Mouse (Mus musculus) heart, embryonic 14.5 days (tissue): ENCODE data around the gene Far1. TPM values are rescaled to one million over a fixed set of nuclear protein-coding genes. Genes with fewer than 3 reads are reported as not detected.

Experiments
- ATAC-seq: fragments of 200-750 bp; cut with Nextera tagmentation; 2 replicates; pipeline ENCODE4 v1.8.0; 2017; ENCODE audit warnings: low read depth, moderate TSS enrichment; ENCODE audit not compliant: insufficient number of reproducible peaks, insufficient read depth, low FRiP score
- H3K27ac ChIP-seq, 2 experiments: fragments of 200-500 bp in 1 of 2; fragments of 300-500 bp in 1 of 2; sonication (generic) in 1 of 2; replicated peaks in 1 of 2; 2 replicates each; pipeline ENCODE4 v1.5.1; 2012 to 2014; ENCODE audit warnings: low read depth in 2 of 2, low read length in 2 of 2, control low read depth in 1 of 2, mild to moderate bottlenecking in 1 of 2, mixed read lengths in 1 of 2; ENCODE audit not compliant: control insufficient read depth in 1 of 2, insufficient read depth in 1 of 2
- H3K27me3 ChIP-seq: fragments of 300-500 bp; sonication (generic); 2 replicates; pipeline ENCODE4 v1.6.1; 2014; ENCODE audit warnings: mild to moderate bottlenecking, low read length, control low read depth; ENCODE audit not compliant: control insufficient read depth, insufficient read depth
- H3K36me3 ChIP-seq: fragments of 300-500 bp; sonication (generic); 2 replicates; pipeline ENCODE4 v1.6.1; 2014; ENCODE audit warnings: mild to moderate bottlenecking, control low read depth, low read length, mixed read lengths; ENCODE audit not compliant: control insufficient read depth, insufficient read depth
- H3K4me1 ChIP-seq, 2 experiments: fragments of 200-500 bp in 1 of 2; fragments of 300-500 bp in 1 of 2; sonication (generic) in 1 of 2; 2 replicates each; pipeline ENCODE4 v1.6.1; 2012 to 2014; ENCODE audit warnings: low read length in 2 of 2, control low read depth in 1 of 2, mixed read lengths in 1 of 2; ENCODE audit not compliant: control insufficient read depth in 2 of 2, insufficient read depth in 2 of 2
- H3K4me2 ChIP-seq: fragments of 300-500 bp; sonication (generic); 2 replicates; pipeline ENCODE4 v1.6.1; 2014; ENCODE audit warnings: mild to moderate bottlenecking, low read length
- H3K4me3 ChIP-seq, 2 experiments: fragments of 200-500 bp in 1 of 2; fragments of 300-500 bp in 1 of 2; sonication (generic) in 1 of 2; 2 replicates each; pipeline ENCODE4 v1.5.1; 2012 to 2014; ENCODE audit warnings: low read length in 2 of 2, mild to moderate bottlenecking in 2 of 2, control low read depth in 1 of 2, low read depth in 1 of 2, moderate library complexity in 1 of 2; ENCODE audit not compliant: control insufficient read depth in 1 of 2, insufficient read depth in 1 of 2
- H3K9ac ChIP-seq: fragments of 300-500 bp; sonication (generic); 2 replicates; pipeline ENCODE4 v1.6.1; 2014; ENCODE audit warnings: mild to moderate bottlenecking, low read length
- H3K9me3 ChIP-seq: fragments of 300-500 bp; sonication (generic); 2 replicates; pipeline ENCODE4 v1.6.1; 2016; ENCODE audit warnings: low read length, control low read depth; ENCODE audit not compliant: control insufficient read depth
- WGBS: fragments of 180-500 bp; shearing (Covaris S2); extraction: QIAGEN DNeasy Blood & Tissue Kit; methylation state at CpG from one replicate; pipeline ENCODE4 v1.1.7; 2014; 5-methylcytosine and 5-hydroxymethylcytosine counted together
- polyA plus RNA-seq: library from polyadenylated mRNA; unstranded; fragments of >200 nt; fragmentation: Nextera tagmentation; extraction: Ambion mirVana; gene quantifications from 2 replicates; pipeline ENCODE4 v1.2.1, GENCODE M21; 2014

Far1 gene
- 54.9 and 55.3 TPM in 2 replicates for polyA plus RNA-seq

DNA sequence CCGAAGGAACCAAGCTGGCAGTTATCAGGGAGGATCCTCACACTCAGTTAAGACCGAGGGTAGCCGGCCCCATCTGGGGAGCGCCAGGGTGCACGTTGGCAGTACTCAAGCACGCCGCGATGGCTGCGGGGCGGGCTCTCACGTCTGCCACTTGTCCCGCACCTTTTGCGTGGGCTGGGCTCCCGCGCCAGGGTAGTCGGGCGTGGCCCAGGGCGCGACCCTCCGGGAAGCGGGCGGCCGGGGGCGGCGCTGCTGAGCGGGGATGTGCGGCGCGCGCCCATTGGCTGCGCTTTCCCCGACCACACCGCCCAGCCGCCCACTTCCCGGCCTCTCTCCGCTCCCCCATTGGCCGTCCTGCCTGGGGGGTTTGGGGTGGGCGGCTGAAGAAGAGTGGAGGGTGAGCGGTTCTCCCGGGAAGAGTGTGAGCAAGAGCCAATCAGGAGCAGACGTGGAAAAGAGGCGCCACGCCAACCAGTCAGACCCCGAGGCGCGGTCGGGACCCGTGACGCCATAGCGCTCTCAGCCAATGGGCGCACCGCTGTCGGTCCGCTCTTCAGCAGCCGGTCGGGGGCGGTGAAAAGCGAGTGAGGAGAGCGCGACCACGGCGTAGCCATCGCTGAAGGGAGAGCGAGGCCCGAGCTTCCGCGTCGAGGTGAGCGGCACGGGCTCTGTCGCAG, at the start of gene Far1:
Gene Far1 (plus strand): TSS at position 549 of the 677 bp plus-strand sequence.
- Histone ChIP-seq H3K4me1 (peaks cover 0 to 13% of the 10 kb centered on the region in 2 experiments; a peak in 2 of 4 replicates), H3K9ac (peak within 1 kb of the TSS; percentile 92), H3K36me3 (no peaks in the 10 kb centered on the region), H3K9me3 (no peaks in the 10 kb centered on the region), H3K4me3 (peak within 1 kb of the TSS; percentile 67 to 96), H3K27me3 (no peaks in the 10 kb centered on the region), H3K4me2 (peak within 1 kb of the TSS; percentile 94), H3K27ac (peak within 1 kb of the TSS; percentile 86 to 90)
- ATAC-seq = peak; percentile 99
- whole genome bisulfite sequencing = under 1% methylated on average over 71 of the region's 71 CpGs

DNA sequence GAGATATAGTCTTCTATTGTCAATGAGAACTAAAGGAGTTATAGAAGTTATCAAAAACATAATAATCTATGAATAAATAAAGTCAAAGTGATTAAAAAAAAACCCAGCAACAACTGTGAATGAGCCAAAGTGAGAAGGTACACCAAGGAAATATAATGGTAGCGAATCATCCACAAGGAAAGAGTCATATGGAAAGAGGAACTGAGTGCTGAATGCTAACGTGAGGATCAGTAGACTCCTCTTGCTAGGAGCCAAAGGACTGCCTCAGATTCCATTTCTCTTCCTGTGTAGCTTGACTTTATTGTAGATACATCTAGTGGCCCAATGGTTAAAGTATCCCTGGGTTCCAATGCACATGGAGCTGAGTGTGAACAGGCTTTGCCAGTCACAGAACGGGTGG, 45.3 kb upstream of the Far1 start:
- H3K9me3 ChIP-seq = no peaks in the 10 kb centered on the region
- no peaks in the 10 kb centered on the region for H3K27me3 ChIP-seq
- no peak overlapping the region for H3K4me2 ChIP-seq
- no peaks in the 10 kb centered on the region for H3K36me3 ChIP-seq
- no peak overlapping the region for H3K27ac ChIP-seq
- no peak overlapping the region for H3K9ac ChIP-seq
- ATAC-seq = no peak
- no peak overlapping the region for H3K4me3 ChIP-seq
- 76% methylated on average over 3 of the region's 3 CpGs for WGBS
- no peaks in the 10 kb centered on the region for H3K4me1 ChIP-seq

DNA sequence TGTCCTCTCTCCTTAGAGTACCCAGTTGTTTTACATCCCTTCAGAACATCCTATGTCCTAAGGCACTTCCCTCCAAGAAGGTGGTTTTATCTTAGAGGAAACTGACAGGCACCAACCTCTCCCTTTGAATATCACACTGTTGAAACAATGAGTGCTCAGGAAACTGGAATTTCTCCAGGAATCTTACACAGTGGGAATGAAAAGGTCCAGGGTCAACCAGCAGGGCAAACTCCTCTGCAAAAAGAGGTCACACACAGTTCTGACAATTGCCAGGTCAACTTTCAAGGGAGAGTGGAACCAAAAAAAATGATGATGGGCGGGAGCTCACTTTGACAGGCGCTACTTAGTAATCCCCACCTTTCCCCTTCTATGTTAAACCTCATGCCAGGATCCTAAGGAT, 43.0 kb upstream of the Far1 start:
- Histone ChIP-seq H3K9ac (no peak overlapping the region), H3K27ac (no peak overlapping the region), H3K4me2 (no peak overlapping the region), H3K27me3 (no peaks in the 10 kb centered on the region), H3K9me3 (no peaks in the 10 kb centered on the region), H3K36me3 (no peaks in the 10 kb centered on the region), H3K4me1 (no peaks in the 10 kb centered on the region), H3K4me3 (no peak overlapping the region)
- no peak for ATAC-seq
- WGBS = 53% methylated on average over 2 of the region's 2 CpGs

DNA sequence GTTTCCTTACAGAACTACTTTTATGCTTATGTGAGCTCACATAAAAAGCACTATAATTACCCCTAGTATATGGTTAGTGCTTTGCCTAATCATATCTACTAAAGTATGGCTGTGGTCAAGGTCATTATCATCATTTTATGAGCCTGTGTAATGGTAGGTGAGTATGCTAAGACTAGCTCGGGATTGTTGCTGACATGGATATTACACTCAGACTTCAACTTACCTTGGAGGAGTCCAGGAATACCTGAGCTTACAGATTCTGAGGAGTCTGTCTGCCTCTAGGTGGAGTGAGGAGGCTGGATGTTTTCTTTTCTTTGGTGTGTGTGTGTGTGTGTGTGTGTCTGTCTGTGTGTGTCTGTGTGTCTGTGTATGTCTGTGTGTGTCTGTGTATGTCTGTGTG, 42.0 kb upstream of the Far1 start:
- Histone ChIP-seq H3K9me3 (no peaks in the 10 kb centered on the region), H3K27me3 (no peaks in the 10 kb centered on the region), H3K4me1 (no peaks in the 10 kb centered on the region), H3K9ac (no peak overlapping the region), H3K36me3 (no peaks in the 10 kb centered on the region), H3K4me3 (no peak overlapping the region), H3K4me2 (no peak overlapping the region), H3K27ac (no peak overlapping the region)
- 71% methylated on average over 1 of the region's 1 CpGs for WGBS
- ATAC-seq = no peak

DNA sequence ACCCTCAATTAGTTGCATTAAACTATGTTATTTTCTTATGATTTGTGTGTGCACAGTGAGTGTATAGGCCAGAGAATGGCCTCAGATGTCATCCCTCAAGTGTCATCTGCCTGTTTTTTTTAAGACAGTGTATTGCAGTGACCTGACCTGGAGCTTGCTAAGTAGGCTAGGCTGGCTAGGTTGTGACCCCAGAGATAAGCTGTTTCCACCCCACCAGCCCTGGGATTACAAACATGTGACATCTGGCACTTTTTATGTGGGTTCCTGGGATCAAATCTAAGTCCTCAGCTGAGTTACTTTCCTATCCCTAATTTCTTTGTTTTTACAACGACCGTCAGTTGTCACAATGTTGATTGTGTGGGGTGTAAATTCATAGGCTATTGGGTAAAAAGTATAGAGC, 17.8 kb upstream of the Far1 start:
- Histone ChIP-seq H3K27me3 (no peaks in the 10 kb centered on the region), H3K27ac (no peak overlapping the region), H3K4me2 (no peak overlapping the region), H3K9ac (no peak overlapping the region), H3K4me1 (no peaks in the 10 kb centered on the region), H3K4me3 (no peak overlapping the region), H3K9me3 (no peaks in the 10 kb centered on the region), H3K36me3 (no peaks in the 10 kb centered on the region)
- no peak for ATAC-seq
- 75% methylated on average over 2 of the region's 2 CpGs for WGBS

DNA sequence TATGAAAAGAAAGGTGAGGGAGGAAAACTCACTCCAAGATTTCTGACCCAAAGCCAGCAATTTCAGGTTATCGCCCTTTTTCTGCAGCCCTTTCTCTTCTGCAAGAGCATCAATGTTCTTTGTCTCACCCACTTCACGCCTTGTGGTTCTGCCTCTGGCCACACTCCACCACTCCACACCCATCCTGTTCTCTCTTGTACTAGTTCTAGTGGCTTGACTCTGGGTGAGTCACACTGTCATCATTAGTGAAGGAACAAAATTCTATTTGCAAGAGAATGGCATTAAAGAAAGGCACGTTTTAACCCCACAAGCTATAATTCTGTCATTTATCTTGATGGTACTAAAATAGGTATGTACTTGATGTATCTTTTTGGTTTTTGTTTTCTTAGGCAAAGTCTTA, 15.2 kb upstream of the Far1 start:
- 71% methylated on average over 3 of the region's 3 CpGs for WGBS
- no peak overlapping the region for H3K4me3 ChIP-seq
- no peak for ATAC-seq
- no peaks in the 10 kb centered on the region for H3K9me3 ChIP-seq
- H3K27me3 ChIP-seq = no peaks in the 10 kb centered on the region
- H3K27ac ChIP-seq = no peak overlapping the region
- no peaks in the 10 kb centered on the region for H3K4me1 ChIP-seq
- H3K9ac ChIP-seq = no peak overlapping the region
- no peaks in the 10 kb centered on the region for H3K36me3 ChIP-seq
- H3K4me2 ChIP-seq = no peak overlapping the region

DNA sequence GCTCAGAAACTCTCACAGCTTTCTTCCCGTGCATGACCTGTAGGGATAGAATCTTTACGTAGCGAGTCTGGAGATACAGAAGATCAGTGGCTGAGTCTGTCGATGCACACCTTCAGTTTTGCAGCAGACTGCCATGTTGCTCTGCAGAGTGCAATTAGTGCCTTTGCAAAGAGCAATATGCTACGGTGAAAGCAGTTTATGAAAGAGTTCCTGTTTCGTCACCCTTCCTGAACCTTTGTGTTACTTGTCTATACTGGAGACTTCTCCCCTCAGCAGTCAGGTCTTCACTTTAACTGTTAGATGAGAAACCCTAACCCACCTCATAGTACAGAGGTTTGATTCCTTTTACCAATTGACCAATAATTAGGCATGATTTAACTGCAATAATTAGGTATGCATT, 13.8 kb upstream of the Far1 start:
- no peak overlapping the region for H3K27ac ChIP-seq
- no peaks in the 10 kb centered on the region for H3K36me3 ChIP-seq
- no peak overlapping the region for H3K4me2 ChIP-seq
- H3K9ac ChIP-seq = no peak overlapping the region
- no peaks in the 10 kb centered on the region for H3K9me3 ChIP-seq
- no peak overlapping the region for H3K4me3 ChIP-seq
- ATAC-seq = no peak
- no peaks in the 10 kb centered on the region for H3K4me1 ChIP-seq
- 83% methylated on average over 6 of the region's 6 CpGs for WGBS
- no peaks in the 10 kb centered on the region for H3K27me3 ChIP-seq

DNA sequence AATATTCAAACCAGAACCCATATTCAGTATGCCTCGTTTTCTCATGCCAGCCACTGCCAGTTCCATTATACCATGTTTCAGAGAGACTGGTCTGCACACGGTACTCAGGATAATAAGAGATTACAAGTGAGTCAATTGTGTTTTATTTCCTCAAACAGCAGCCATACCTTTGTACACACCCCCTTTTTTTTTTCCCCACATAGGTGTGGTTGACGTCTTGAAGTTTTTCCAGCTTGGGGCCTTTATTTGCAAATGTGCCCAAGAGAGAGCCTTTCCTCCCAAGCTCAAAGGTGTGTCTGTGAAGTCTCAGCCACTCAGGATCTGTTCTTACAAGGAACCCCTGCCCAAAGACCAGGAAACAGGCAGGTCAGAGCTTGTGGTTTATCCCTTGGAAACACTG, 11.2 kb upstream of the Far1 start:
- no peak for ATAC-seq
- WGBS = 63% methylated on average over 3 of the region's 3 CpGs
- no peaks in the 10 kb centered on the region for H3K4me1 ChIP-seq
- no peaks in the 10 kb centered on the region for H3K9me3 ChIP-seq
- H3K27me3 ChIP-seq = no peaks in the 10 kb centered on the region
- H3K4me2 ChIP-seq = no peak overlapping the region
- no peak overlapping the region for H3K4me3 ChIP-seq
- no peak overlapping the region for H3K9ac ChIP-seq
- no peak overlapping the region for H3K27ac ChIP-seq
- H3K36me3 ChIP-seq = no peaks in the 10 kb centered on the region
